Mouse (Mus musculus): ENCODE data around the gene Agpat3. TPM values are rescaled to one million over a fixed set of nuclear protein-coding genes. Genes with fewer than 3 reads are reported as not detected.

The Agpat3 gene
- total RNA-seq (2014; rRNA removed) (132 and 161 TPM in 2 replicates), polyA plus RNA-seq (2012; rRNA removed) (351 and 387 TPM in 2 replicates)

GRCm38 (mm10) chr10:78351887-78352665, at the start of gene Agpat3:
Gene Agpat3, minus strand, starts transcription at chr10:78352489.
- H3K27me3 ChIP-seq (ENCODE audit: control insufficient read depth, insufficient read depth, low read length): no peaks in the 10 kb centered on the region
- H3K9ac ChIP-seq (ENCODE audit: low read depth, low read length): peak within 1 kb of the TSS; percentile 91
- WGBS: 5% methylated on average over 110 of the region's 113 CpGs
- peaks cover 21% of the 10 kb centered on the region for H3K4me1 ChIP-seq (ENCODE audit: control insufficient read depth, insufficient read depth, low read length)
- H3K79me2 ChIP-seq (ENCODE audit: control insufficient read depth, insufficient read depth, low read length): peaks cover 21% of the 10 kb centered on the region; the same call in 1 of the 2 replicates
- H3K4me3 ChIP-seq (ENCODE audit: insufficient read depth, low read depth, low read length): peak within 1 kb of the TSS; percentile 85
- DNase-seq (ENCODE audit: extremely low read depth, low read depth, low spot score): no peak
- H3K36me3 ChIP-seq (ENCODE audit: control insufficient read depth, insufficient read depth, low read length): no peaks in the 10 kb centered on the region
- peak within 1 kb of the TSS; percentile 91 for H3K27ac ChIP-seq (replicated peaks; ENCODE audit: insufficient read depth, low read depth, low read length)
- TF ChIP-seq POLR2A (IDR thresholded peaks at IDR 0.05; ENCODE audit: extremely low read depth, insufficient read depth, low read length): no peak
- 0 out of 2 replicates have a peak, but pooled peaks have one; percentile 7 for TF ChIP-seq CTCF (IDR thresholded peaks at IDR 0.05; ENCODE audit: low read depth, low read length)

GRCm38 (mm10) chr10:78401127-78401526, 48.8 kb upstream of the Agpat3 start:
- Histone ChIP-seq H3K36me3 (ENCODE audit: control insufficient read depth, insufficient read depth, low read length) (peaks cover 6% of the 10 kb centered on the region; the same call in 1 of the 2 replicates), H3K79me2 (ENCODE audit: control insufficient read depth, insufficient read depth, low read length) (no peaks in the 10 kb centered on the region), H3K4me3 (ENCODE audit: insufficient read depth, low read depth, low read length) (no peak overlapping the region), H3K9ac (ENCODE audit: low read depth, low read length) (no peak overlapping the region), H3K27ac (replicated peaks; ENCODE audit: insufficient read depth, low read depth, low read length) (no peak overlapping the region), H3K4me1 (ENCODE audit: control insufficient read depth, insufficient read depth, low read length) (no peaks in the 10 kb centered on the region), H3K27me3 (ENCODE audit: control insufficient read depth, insufficient read depth, low read length) (no peaks in the 10 kb centered on the region)
- TF ChIP-seq POLR2A (IDR thresholded peaks at IDR 0.05; ENCODE audit: extremely low read depth, insufficient read depth, low read length): no peak
- TF ChIP-seq CTCF (IDR thresholded peaks at IDR 0.05; ENCODE audit: low read depth, low read length): no peak
- WGBS: 84% methylated on average over 2 of the region's 2 CpGs
- DNase-seq (ENCODE audit: extremely low read depth, low read depth, low spot score): no peak

- Histone ChIP-seq H3K36me3 (ENCODE audit: control insufficient read depth, insufficient read depth, low read length) (peaks cover 2% of the 10 kb centered on the region; the same call in 1 of the 2 replicates), H3K4me3 (ENCODE audit: insufficient read depth, low read depth, low read length) (no peak overlapping the region), H3K27me3 (ENCODE audit: control insufficient read depth, insufficient read depth, low read length) (no peaks in the 10 kb centered on the region), H3K9ac (ENCODE audit: low read depth, low read length) (no peak overlapping the region), H3K79me2 (ENCODE audit: control insufficient read depth, insufficient read depth, low read length) (no peaks in the 10 kb centered on the region), H3K27ac (replicated peaks; ENCODE audit: insufficient read depth, low read depth, low read length) (no peak overlapping the region), H3K4me1 (ENCODE audit: control insufficient read depth, insufficient read depth, low read length) (no peaks in the 10 kb centered on the region)
- TF ChIP-seq CTCF (IDR thresholded peaks at IDR 0.05; ENCODE audit: low read depth, low read length): no peak
- TF ChIP-seq POLR2A (IDR thresholded peaks at IDR 0.05; ENCODE audit: extremely low read depth, insufficient read depth, low read length): no peak
- no peak for DNase-seq (ENCODE audit: extremely low read depth, low read depth, low spot score)
- WGBS: 61% methylated on average over 17 of the region's 17 CpGs
Observed at GRCm38 (mm10) chr10:78399090-78399657, 46.9 kb upstream of the Agpat3 start.

GRCm38 (mm10) chr10:78396625-78396885, 44.3 kb upstream of the Agpat3 start:
- TF ChIP-seq CTCF (IDR thresholded peaks at IDR 0.05; ENCODE audit: low read depth, low read length): no peak
- TF ChIP-seq POLR2A (IDR thresholded peaks at IDR 0.05; ENCODE audit: extremely low read depth, insufficient read depth, low read length): no peak
- peaks cover 2% of the 10 kb centered on the region; the same call in 1 of the 2 replicates for H3K4me1 ChIP-seq (ENCODE audit: control insufficient read depth, insufficient read depth, low read length)
- H3K27ac ChIP-seq (replicated peaks; ENCODE audit: insufficient read depth, low read depth, low read length): no peak overlapping the region
- H3K79me2 ChIP-seq (ENCODE audit: control insufficient read depth, insufficient read depth, low read length): no peaks in the 10 kb centered on the region
- 63% methylated on average over 4 of the region's 4 CpGs for WGBS
- H3K27me3 ChIP-seq (ENCODE audit: control insufficient read depth, insufficient read depth, low read length): no peaks in the 10 kb centered on the region
- no peak for DNase-seq (ENCODE audit: extremely low read depth, low read depth, low spot score)
- H3K4me3 ChIP-seq (ENCODE audit: insufficient read depth, low read depth, low read length): no peak overlapping the region
- H3K36me3 ChIP-seq (ENCODE audit: control insufficient read depth, insufficient read depth, low read length): no peaks in the 10 kb centered on the region; the same call in 1 of the 2 replicates
- no peak overlapping the region for H3K9ac ChIP-seq (ENCODE audit: low read depth, low read length)

- no peaks in the 10 kb centered on the region; the same call in 1 of the 2 replicates for H3K27me3 ChIP-seq (ENCODE audit: control insufficient read depth, insufficient read depth, low read length)
- WGBS: 18% methylated on average over 17 of the region's 17 CpGs
- peak; percentile 66 for DNase-seq (ENCODE audit: extremely low read depth, low read depth, low spot score)
- H3K9ac ChIP-seq (ENCODE audit: low read depth, low read length): no peak overlapping the region
- H3K27ac ChIP-seq (replicated peaks; ENCODE audit: insufficient read depth, low read depth, low read length): no peak overlapping the region
- H3K79me2 ChIP-seq (ENCODE audit: control insufficient read depth, insufficient read depth, low read length): no peaks in the 10 kb centered on the region
- H3K4me1 ChIP-seq (ENCODE audit: control insufficient read depth, insufficient read depth, low read length): peaks cover 2% of the 10 kb centered on the region; the same call in 1 of the 2 replicates
- no peak overlapping the region for H3K4me3 ChIP-seq (ENCODE audit: insufficient read depth, low read depth, low read length)
- peak; percentile 88 for TF ChIP-seq CTCF (IDR thresholded peaks at IDR 0.05; ENCODE audit: low read depth, low read length)
- no peak for TF ChIP-seq POLR2A (IDR thresholded peaks at IDR 0.05; ENCODE audit: extremely low read depth, insufficient read depth, low read length)
- no peaks in the 10 kb centered on the region for H3K36me3 ChIP-seq (ENCODE audit: control insufficient read depth, insufficient read depth, low read length)
Observed at GRCm38 (mm10) chr10:78395819-78396624, 43.7 kb upstream of the Agpat3 start.
